Mouse (Mus musculus) testis, adult 2 months (tissue): ENCODE data around the gene Asb15. TPM values are rescaled to one million over a fixed set of nuclear protein-coding genes. Genes with fewer than 3 reads are reported as not detected.

Experiments
- H3K27ac ChIP-seq: fragments of 200-500 bp; 2 replicates; pipeline ENCODE4 v1.5.1; 2012; ENCODE audit warnings: low read depth, low read length; ENCODE audit not compliant: control insufficient read depth, insufficient read depth
- H3K27me3 ChIP-seq: fragments of 200-500 bp; 2 replicates; pipeline ENCODE4 v1.6.1; 2012; ENCODE audit warnings: mild to moderate bottlenecking, low read length, moderate library complexity; ENCODE audit not compliant: control insufficient read depth, insufficient read depth
- H3K36me3 ChIP-seq: fragments of 200-500 bp; 2 replicates; pipeline ENCODE4 v1.6.1; 2012; ENCODE audit warnings: mild to moderate bottlenecking, low read length; ENCODE audit not compliant: control insufficient read depth, insufficient read depth
- H3K4me1 ChIP-seq: fragments of 200-500 bp; 2 replicates; pipeline ENCODE4 v1.6.1; 2012; ENCODE audit warnings: low read length; ENCODE audit not compliant: control insufficient read depth, insufficient read depth
- H3K4me3 ChIP-seq: fragments of 200-500 bp; 2 replicates; pipeline ENCODE4 v1.5.1; 2012; ENCODE audit warnings: low read depth, mild to moderate bottlenecking, low read length, moderate library complexity, mixed read lengths; ENCODE audit not compliant: control insufficient read depth
- CTCF ChIP-seq: fragments of 200-500 bp; IDR thresholded peaks from 2 replicates; pipeline ENCODE4 v1.5.1; 2012; ENCODE audit warnings: low read depth, mild to moderate bottlenecking, inconsistent platforms, low read length, moderate library complexity; ENCODE audit not compliant: control insufficient read depth, insufficient read depth, insufficient replicate concordance
- POLR2A ChIP-seq: fragments of 200-500 bp; IDR thresholded peaks from 2 replicates; pipeline ENCODE4 v1.6.1; 2012; ENCODE audit warnings: low read depth, mild to moderate bottlenecking, inconsistent platforms, low read length, moderate library complexity; ENCODE audit not compliant: control insufficient read depth
- polyA plus RNA-seq: library from polyadenylated mRNA; depleted of rRNA; stranded (reverse); fragments of >200 nt; gene quantifications from 2 replicates; pipeline ENCODE4 v1.2.3, GENCODE M21; 2012

Gene Asb15
- polyA plus RNA-seq, 1 experiment = 24.3 TPM

GRCm38 (mm10) chr6:24607531-24607930 lies 79.6 kb downstream of the Asb15 start:
- H3K4me1 ChIP-seq = peaks cover 2% of the 10 kb centered on the region
- H3K27ac ChIP-seq = no peak overlapping the region
- H3K36me3 ChIP-seq = no peaks in the 10 kb centered on the region
- no peak for TF ChIP-seq CTCF
- no peak for TF ChIP-seq POLR2A
- no peaks in the 10 kb centered on the region for H3K27me3 ChIP-seq
- no peak overlapping the region for H3K4me3 ChIP-seq

- TF ChIP-seq CTCF (no peak), POLR2A (no peak)
- Histone ChIP-seq H3K36me3 (no peaks in the 10 kb centered on the region), H3K4me3 (no peak overlapping the region), H3K27ac (no peak overlapping the region), H3K27me3 (no peaks in the 10 kb centered on the region), H3K4me1 (peaks cover 2% of the 10 kb centered on the region)
Observed at GRCm38 (mm10) chr6:24608129-24608528, 80.2 kb downstream of the Asb15 start.

- H3K4me3 ChIP-seq = no peak overlapping the region
- no peaks in the 10 kb centered on the region for H3K27me3 ChIP-seq
- no peak for TF ChIP-seq POLR2A
- no peak for TF ChIP-seq CTCF
- peaks cover 1% of the 10 kb centered on the region for H3K4me1 ChIP-seq
- no peaks in the 10 kb centered on the region for H3K36me3 ChIP-seq
- H3K27ac ChIP-seq = no peak overlapping the region
Observed at GRCm38 (mm10) chr6:24608682-24609081, 80.7 kb downstream of the Asb15 start.

- Histone ChIP-seq H3K4me1 (no peaks in the 10 kb centered on the region), H3K27ac (no peak overlapping the region), H3K27me3 (no peaks in the 10 kb centered on the region), H3K36me3 (no peaks in the 10 kb centered on the region), H3K4me3 (no peak overlapping the region)
- TF ChIP-seq POLR2A (no peak), CTCF (no peak)
Observed at GRCm38 (mm10) chr6:24609531-24609930, 81.6 kb downstream of the Asb15 start.

GRCm38 (mm10) chr6:24610358-24610757 lies 82.4 kb downstream of the Asb15 start:
- Histone ChIP-seq H3K27me3 (no peaks in the 10 kb centered on the region), H3K4me3 (no peak overlapping the region), H3K27ac (no peak overlapping the region), H3K4me1 (no peaks in the 10 kb centered on the region), H3K36me3 (no peaks in the 10 kb centered on the region)
- no peak for TF ChIP-seq CTCF
- no peak for TF ChIP-seq POLR2A

- TF ChIP-seq POLR2A (no peak), CTCF (no peak)
- H3K4me3 ChIP-seq = no peak overlapping the region
Observed at GRCm38 (mm10) chr6:24612074-24612755, 84.3 kb downstream of the Asb15 start.

GRCm38 (mm10) chr6:24613346-24613745 lies 85.4 kb downstream of the Asb15 start:
- H3K36me3 ChIP-seq = peaks cover 1% of the 10 kb centered on the region; the same call in 1 of the 2 replicates
- no peak overlapping the region for H3K4me3 ChIP-seq
- no peak overlapping the region for H3K27ac ChIP-seq
- no peak for TF ChIP-seq CTCF
- TF ChIP-seq POLR2A = no peak
- H3K4me1 ChIP-seq = no peaks in the 10 kb centered on the region
- H3K27me3 ChIP-seq = no peaks in the 10 kb centered on the region

More at GRCm38 (mm10) chr6:24612074-24612755, 84.3 kb downstream of the Asb15 start:
- Histone ChIP-seq H3K27me3 (no peaks in the 10 kb centered on the region), H3K4me1 (no peaks in the 10 kb centered on the region), H3K36me3 (no peaks in the 10 kb centered on the region), H3K27ac (no peak overlapping the region)

- Histone ChIP-seq H3K27me3 (no peaks in the 10 kb centered on the region), H3K27ac (no peak overlapping the region), H3K4me3 (no peak overlapping the region), H3K36me3 (peaks cover 1% of the 10 kb centered on the region; the same call in 1 of the 2 replicates), H3K4me1 (no peaks in the 10 kb centered on the region)
- no peak for TF ChIP-seq POLR2A
- TF ChIP-seq CTCF = no peak
Observed at GRCm38 (mm10) chr6:24613918-24614317, 86.0 kb downstream of the Asb15 start.
